Comparison of ENCODE assay signal across 4 mouse cellular contexts in the genomic region with DNA sequence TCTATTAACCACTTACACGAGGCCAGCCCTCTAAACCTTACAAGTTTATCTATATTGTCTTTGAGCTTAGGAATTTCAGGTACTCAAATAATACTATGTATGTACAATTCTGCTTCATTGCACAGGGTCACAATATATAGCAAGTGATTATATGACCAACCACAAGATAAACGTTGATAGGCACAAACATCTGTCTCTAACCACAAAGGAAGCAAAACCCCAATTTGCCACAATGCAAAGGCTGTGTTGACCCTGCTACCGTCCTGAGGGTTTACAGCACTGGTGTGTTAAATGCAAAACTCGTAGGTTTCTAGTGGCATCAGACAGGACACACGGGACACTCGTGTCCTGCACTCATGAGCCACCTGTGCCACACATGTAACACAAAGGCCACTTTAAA. TPM values are rescaled to one million over a fixed set of nuclear protein-coding genes. Genes with fewer than 3 reads are reported as not detected.
A peak's percentile ranks its signal among the peaks of the same experiment; 100 is the strongest.
DNase-seq lines count a peak whose midpoint lies in the region; ATAC-seq and TF ChIP-seq lines count a peak whose summit lies in the region.
"Not testable (repeated sequence)": the region's sequence is repeated elsewhere in the genome, so short reads cannot be mapped to it uniquely, and the experiment has no call there.

No protein-coding gene starts in this region.

- TF ChIP-seq CTCF in G1E (IDR thresholded peaks at IDR 0.05; ENCODE audit: low read depth, low read length); liver, postnatal 0 days (IDR thresholded peaks at IDR 0.05; ENCODE audit: low read depth): not testable (repeated sequence)

- not testable (repeated sequence) for H3K27me3 ChIP-seq in G1E (ENCODE audit: insufficient read depth, low read length); liver, postnatal 0 days (ENCODE audit: insufficient read depth, low read length)

- DNase-seq in G1E (ENCODE audit: low spot score); liver, postnatal 0 days: not testable (repeated sequence)

- WGBS in liver, postnatal 0 days (ENCODE audit: insufficient replicate concordance) = 34% methylated on average over 6 of the region's 6 CpGs

- H3K4me2 ChIP-seq in liver, postnatal 0 days (ENCODE audit: low read depth, low read length) = not testable (repeated sequence)

- TF ChIP-seq EP300 in liver, postnatal 0 days (IDR thresholded peaks at IDR 0.05; ENCODE audit: low read depth) = not testable (repeated sequence)

- H3K4me1 ChIP-seq in G1E (ENCODE audit: insufficient read depth, low read depth, low read length) = peaks cover 61% of the 10 kb centered on the region
- not testable (repeated sequence) for H3K4me1 ChIP-seq in liver, postnatal 0 days (ENCODE audit: insufficient read depth)

- peak; percentile 68 for ATAC-seq in G1E (ENCODE audit: extremely low read depth, insufficient number of reproducible peaks, low FRiP score, poor library complexity, severe bottlenecking)
- peak; percentile 71 for ATAC-seq in granulocyte monocyte progenitor cell, adult 5-6 weeks (replicated peaks; ENCODE audit: poor library complexity, severe bottlenecking)
- not testable (repeated sequence) for ATAC-seq in liver, postnatal 0 days
- ATAC-seq in megakaryocyte progenitor cell, adult 5-6 weeks (replicated peaks; ENCODE audit: poor library complexity) = peak; percentile 51

- peaks cover 60% of the 10 kb centered on the region for H3K36me3 ChIP-seq in G1E (replicated peaks)
- peaks cover 43% of the 10 kb centered on the region for H3K36me3 ChIP-seq in liver, postnatal 0 days (replicated peaks; ENCODE audit: insufficient read depth, low read length)

- H3K9ac ChIP-seq in liver, postnatal 0 days (replicated peaks) = not testable (repeated sequence)

- H3K27ac ChIP-seq in liver, postnatal 0 days (ENCODE audit: low read depth) = peak overlapping the region; percentile 51; the same call in 1 of the 2 replicates

- not testable (repeated sequence) for H3K4me3 ChIP-seq in G1E (ENCODE audit: low read depth, low read length); liver, postnatal 0 days (ENCODE audit: low read depth, low read length)

- H3K9me3 ChIP-seq in G1E (replicated peaks) = peaks cover 12% of the 10 kb centered on the region
- not testable (repeated sequence) for H3K9me3 ChIP-seq in liver, postnatal 0 days (ENCODE audit: low read length)

RNA-seq across cellular contexts. Expression of gene Slc25a51, which starts 12.4 kb away (rescaled TPM):
- total RNA-seq in G1E (2014; fragmentation: Nextera tagmentation) (72.4 and 84.0 TPM in 2 replicates), G1E (2017) (42.0 and 46.4 TPM in 2 replicates)
- 20.2 and 33.5 TPM in 2 replicates for polyA plus RNA-seq in G1E (2012)
- 40.3 and 49.4 TPM in 2 replicates for total RNA-seq in granulocyte monocyte progenitor cell, adult 5-6 weeks (2014; fragmentation: Nextera tagmentation)
- 32.4 and 37.1 TPM in 2 replicates for total RNA-seq in granulocyte monocyte progenitor cell, adult 5-6 weeks (2017)
- 40.0 and 41.0 TPM in 2 replicates for polyA plus RNA-seq in liver, postnatal 0 days (2015; fragmentation: Nextera tagmentation; extraction: Ambion mirVana)
- 37.6 and 43.2 TPM in 2 replicates for total RNA-seq in megakaryocyte progenitor cell, adult 5-6 weeks (2015)
- total RNA-seq in megakaryocyte progenitor cell, adult 5-6 weeks (2017) = 38.7 and 40.5 TPM in 2 replicates

RNA-seq across cellular contexts. Expression of gene Exosc3, which starts 53.7 kb away (rescaled TPM):
- total RNA-seq in G1E (2014; fragmentation: Nextera tagmentation) (70.5 and 82.3 TPM in 2 replicates), G1E (2017) (240 and 278 TPM in 2 replicates)
- 125 and 148 TPM in 2 replicates for polyA plus RNA-seq in G1E (2012)
- 67.2 and 71.0 TPM in 2 replicates for total RNA-seq in granulocyte monocyte progenitor cell, adult 5-6 weeks (2014; fragmentation: Nextera tagmentation)
- 164 and 182 TPM in 2 replicates for total RNA-seq in granulocyte monocyte progenitor cell, adult 5-6 weeks (2017)
- 36.4 and 37.4 TPM in 2 replicates for polyA plus RNA-seq in liver, postnatal 0 days (2015; fragmentation: Nextera tagmentation; extraction: Ambion mirVana)
- 79.7 and 89.4 TPM in 2 replicates for total RNA-seq in megakaryocyte progenitor cell, adult 5-6 weeks (2015)
- total RNA-seq in megakaryocyte progenitor cell, adult 5-6 weeks (2017) = 173 and 203 TPM in 2 replicates

RNA-seq across cellular contexts. Expression of gene Dcaf10, which starts 54.3 kb away (rescaled TPM):
- 18.0 and 23.5 TPM in 2 replicates for total RNA-seq in G1E (2014; fragmentation: Nextera tagmentation)
- 13.6 and 13.8 TPM in 2 replicates for total RNA-seq in G1E (2017)
- polyA plus RNA-seq in G1E (2012) = 28.8 and 38.6 TPM in 2 replicates
- 11.2 and 20.1 TPM in 2 replicates for total RNA-seq in granulocyte monocyte progenitor cell, adult 5-6 weeks (2014; fragmentation: Nextera tagmentation)
- 10.1 and 14.8 TPM in 2 replicates for total RNA-seq in granulocyte monocyte progenitor cell, adult 5-6 weeks (2017)
- polyA plus RNA-seq in liver, postnatal 0 days (2015; fragmentation: Nextera tagmentation; extraction: Ambion mirVana) = 4.9 and 5.4 TPM in 2 replicates
- total RNA-seq in megakaryocyte progenitor cell, adult 5-6 weeks (2015) = 16.2 and 16.3 TPM in 2 replicates
- 10.2 and 12.3 TPM in 2 replicates for total RNA-seq in megakaryocyte progenitor cell, adult 5-6 weeks (2017)
